Mouse (Mus musculus) forebrain, embryonic 16.5 days (tissue): ENCODE results near the gene Ptpa. TPM values are rescaled to one million over a fixed set of nuclear protein-coding genes. Genes with fewer than 3 reads are reported as not detected.

Source experiments
- ATAC-seq: fragments of 200-750 bp; cut with Nextera tagmentation; 2 replicates; pipeline ENCODE4 v1.8.0; 2017; ENCODE audit warnings: mild to moderate bottlenecking, moderate library complexity
- H3K27ac ChIP-seq: fragments of 300-500 bp; sonication (generic); 2 replicates; pipeline ENCODE4 v1.5.1; 2014; ENCODE audit warnings: low read length, control low read depth
- H3K27me3 ChIP-seq: fragments of 300-500 bp; sonication (generic); replicated peaks from 2 replicates; pipeline ENCODE4 v1.6.1; 2014; ENCODE audit warnings: low read length; ENCODE audit not compliant: control insufficient read depth, insufficient read depth
- H3K36me3 ChIP-seq: fragments of 300-500 bp; sonication (generic); 2 replicates; pipeline ENCODE4 v1.6.1; 2014; ENCODE audit not compliant: control insufficient read depth, insufficient read depth
- H3K4me1 ChIP-seq: fragments of 300-500 bp; sonication (generic); replicated peaks from 2 replicates; pipeline ENCODE4 v1.6.1; 2014; ENCODE audit warnings: low read length; ENCODE audit not compliant: control insufficient read depth, insufficient read depth
- H3K4me2 ChIP-seq: fragments of 300-500 bp; sonication (generic); 2 replicates; pipeline ENCODE4 v1.6.1; 2014; ENCODE audit warnings: mild to moderate bottlenecking, low read length, control low read depth
- H3K4me3 ChIP-seq: fragments of 300-500 bp; sonication (generic); replicated peaks from 2 replicates; pipeline ENCODE4 v1.5.1; 2014; ENCODE audit warnings: mild to moderate bottlenecking, low read length, control low read depth
- H3K9ac ChIP-seq: fragments of 300-500 bp; sonication (generic); replicated peaks from 2 replicates; pipeline ENCODE4 v1.6.1; 2014; ENCODE audit warnings: low read depth, low read length, control low read depth
- H3K9me3 ChIP-seq: fragments of 300-500 bp; sonication (generic); 2 replicates; pipeline ENCODE4 v1.6.1; 2016; ENCODE audit warnings: low read length; ENCODE audit not compliant: control insufficient read depth
- WGBS: fragments of 180-500 bp; shearing (Covaris S2); extraction: QIAGEN DNeasy Blood & Tissue Kit; methylation state at CpG from one replicate; pipeline ENCODE4 v1.1.7; 2014; 5-methylcytosine and 5-hydroxymethylcytosine counted together
- polyA plus RNA-seq: library from polyadenylated mRNA; unstranded; fragments of >200 nt; fragmentation: Nextera tagmentation; extraction: Ambion mirVana; gene quantifications from 2 replicates; pipeline ENCODE4 v1.2.1, GENCODE M21; 2015

The Ptpa gene
- polyA plus RNA-seq, 1 experiment from 2014 or later, result 163 TPM

DNA sequence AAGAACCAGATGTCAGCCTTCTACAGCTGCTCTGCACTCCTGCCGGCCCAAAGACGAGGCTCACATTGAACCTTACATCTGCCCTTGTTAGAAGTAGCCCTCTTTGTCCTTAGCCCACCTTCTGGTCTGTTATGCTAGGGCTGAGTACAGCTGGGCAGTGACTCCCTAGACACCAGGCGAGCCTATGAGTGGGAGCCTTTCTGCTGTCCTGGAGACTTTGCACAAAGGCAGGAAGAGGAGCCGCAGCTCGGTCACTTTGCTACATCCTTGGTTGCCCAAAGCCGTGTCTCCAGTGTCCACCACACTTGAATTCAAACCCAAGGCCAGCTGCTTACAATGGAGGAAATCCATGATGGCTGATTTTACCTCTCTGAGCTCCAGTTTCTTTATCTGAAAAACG is 32.5 kb downstream of the Ptpa start:
- WGBS, result 88% methylated on average over 7 of the region's 7 CpGs
- H3K4me3 ChIP-seq, result no peak overlapping the region
- H3K4me1 ChIP-seq, result no peaks in the 10 kb centered on the region
- ATAC-seq, result no peak
- no peaks in the 10 kb centered on the region for H3K36me3 ChIP-seq
- no peak overlapping the region for H3K9ac ChIP-seq
- no peak overlapping the region for H3K27ac ChIP-seq
- no peaks in the 10 kb centered on the region for H3K27me3 ChIP-seq
- H3K9me3 ChIP-seq, result 0 out of 2 replicates have a peak, but pooled peaks cover 2% of the 10 kb centered on the region
- H3K4me2 ChIP-seq, result no peak overlapping the region

DNA sequence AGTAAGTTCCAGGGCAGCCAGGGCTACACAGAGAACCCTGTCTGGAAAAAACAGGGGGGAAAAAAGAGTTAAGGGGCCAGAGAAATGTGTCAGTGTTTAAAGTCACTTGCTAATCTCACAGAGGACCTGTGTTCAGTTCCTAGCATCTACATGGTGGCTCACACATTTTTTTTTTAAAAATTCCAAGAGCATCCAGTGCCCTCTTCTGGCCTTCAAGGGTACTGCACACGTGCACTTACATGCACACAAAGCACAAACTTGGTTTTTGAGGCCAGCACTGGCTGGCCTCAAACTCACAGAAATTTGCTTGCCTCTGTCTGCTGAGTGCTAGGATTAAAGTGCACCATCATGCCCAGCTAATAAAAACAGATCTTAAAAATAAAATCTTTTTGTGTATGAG is 34.7 kb downstream of the Ptpa start:
- no peak for ATAC-seq
- no peaks in the 10 kb centered on the region for H3K27me3 ChIP-seq
- no peak overlapping the region for H3K4me2 ChIP-seq

DNA sequence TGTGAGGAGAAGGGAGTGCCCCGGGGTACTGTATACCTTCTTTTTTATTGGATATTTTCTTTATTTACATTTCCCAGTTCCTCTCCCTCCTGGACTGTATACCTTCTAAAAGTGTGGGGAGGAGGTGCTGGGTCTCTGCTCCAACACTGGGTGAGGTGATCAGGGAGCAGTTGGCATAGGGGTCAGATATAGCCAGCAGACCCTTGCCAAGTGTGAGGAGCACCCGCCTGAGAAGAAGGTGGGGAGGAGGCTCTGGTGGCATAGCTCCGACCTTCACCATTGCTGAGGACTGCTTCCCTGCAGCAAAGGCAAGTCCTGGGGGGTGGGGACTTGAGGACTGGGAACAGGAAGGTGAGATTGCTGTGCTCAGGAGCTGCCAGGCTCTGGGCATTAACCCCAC is 35.7 kb downstream of the Ptpa start:
- ATAC-seq, result no peak
- H3K4me1 ChIP-seq, result no peaks in the 10 kb centered on the region
- H3K27me3 ChIP-seq, result no peaks in the 10 kb centered on the region
- no peak overlapping the region for H3K4me2 ChIP-seq
- no peak overlapping the region for H3K4me3 ChIP-seq
- no peaks in the 10 kb centered on the region for H3K36me3 ChIP-seq
- H3K27ac ChIP-seq, result no peak overlapping the region
- no peak overlapping the region for H3K9ac ChIP-seq
- 92% methylated on average over 3 of the region's 3 CpGs for WGBS
- 0 out of 2 replicates have a peak, but pooled peaks cover 2% of the 10 kb centered on the region for H3K9me3 ChIP-seq

More for the DNA sequence above, 34.7 kb downstream of the Ptpa start:
- Histone ChIP-seq H3K4me1 (no peaks in the 10 kb centered on the region), H3K36me3 (no peaks in the 10 kb centered on the region), H3K27ac (no peak overlapping the region), H3K9me3 (0 out of 2 replicates have a peak, but pooled peaks cover 2% of the 10 kb centered on the region), H3K9ac (no peak overlapping the region), H3K4me3 (no peak overlapping the region)
- WGBS, result 72% methylated on average over 1 of the region's 1 CpGs

DNA sequence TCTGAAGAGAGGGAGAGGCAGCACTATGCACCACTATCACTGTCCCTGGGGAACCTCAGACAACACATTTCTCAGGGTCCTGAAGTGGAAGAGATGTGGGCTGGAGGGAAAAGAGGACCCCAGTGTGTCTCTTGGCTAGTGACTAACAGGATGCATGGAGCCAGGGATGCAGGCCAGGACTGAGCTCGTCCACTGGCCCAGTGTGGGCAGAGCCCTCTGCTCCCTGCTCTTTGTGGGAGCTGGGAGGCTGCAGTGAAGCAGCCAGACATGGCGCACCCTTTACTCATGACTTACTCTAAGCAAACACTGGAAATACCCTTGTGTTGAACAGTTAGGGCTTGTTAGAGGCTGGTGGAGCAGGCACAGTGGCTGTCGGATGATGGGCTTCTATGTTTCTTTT is 37.7 kb downstream of the Ptpa start:
- WGBS, result 78% methylated on average over 3 of the region's 3 CpGs
- H3K4me3 ChIP-seq, result no peak overlapping the region
- no peak overlapping the region for H3K27ac ChIP-seq
- no peak for ATAC-seq
- H3K4me2 ChIP-seq, result no peak overlapping the region
- H3K4me1 ChIP-seq, result no peaks in the 10 kb centered on the region
- H3K9me3 ChIP-seq, result 0 out of 2 replicates have a peak, but pooled peaks cover 2% of the 10 kb centered on the region
- no peak overlapping the region for H3K9ac ChIP-seq
- no peaks in the 10 kb centered on the region for H3K36me3 ChIP-seq
- no peaks in the 10 kb centered on the region for H3K27me3 ChIP-seq

DNA sequence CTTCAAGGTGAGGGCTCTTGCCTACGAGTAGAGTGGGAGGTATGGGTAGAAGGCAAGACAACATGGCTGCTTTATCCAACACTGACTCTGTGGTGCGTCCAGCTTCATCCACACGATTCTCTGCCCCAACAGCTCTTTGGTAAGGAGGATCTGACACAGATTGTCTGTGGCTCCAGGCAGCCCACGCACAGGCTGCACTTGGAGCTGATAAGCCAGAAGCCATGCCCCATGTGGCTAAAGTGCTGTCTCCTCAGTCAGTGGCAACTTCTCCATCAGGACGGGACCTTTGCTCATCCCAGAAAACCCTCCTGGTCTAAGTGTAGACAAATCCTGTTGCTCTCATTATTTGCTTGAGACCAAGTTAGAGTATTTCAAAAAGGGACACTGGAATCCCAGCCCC is 38.7 kb downstream of the Ptpa start:
- WGBS, result 85% methylated on average over 5 of the region's 5 CpGs

DNA sequence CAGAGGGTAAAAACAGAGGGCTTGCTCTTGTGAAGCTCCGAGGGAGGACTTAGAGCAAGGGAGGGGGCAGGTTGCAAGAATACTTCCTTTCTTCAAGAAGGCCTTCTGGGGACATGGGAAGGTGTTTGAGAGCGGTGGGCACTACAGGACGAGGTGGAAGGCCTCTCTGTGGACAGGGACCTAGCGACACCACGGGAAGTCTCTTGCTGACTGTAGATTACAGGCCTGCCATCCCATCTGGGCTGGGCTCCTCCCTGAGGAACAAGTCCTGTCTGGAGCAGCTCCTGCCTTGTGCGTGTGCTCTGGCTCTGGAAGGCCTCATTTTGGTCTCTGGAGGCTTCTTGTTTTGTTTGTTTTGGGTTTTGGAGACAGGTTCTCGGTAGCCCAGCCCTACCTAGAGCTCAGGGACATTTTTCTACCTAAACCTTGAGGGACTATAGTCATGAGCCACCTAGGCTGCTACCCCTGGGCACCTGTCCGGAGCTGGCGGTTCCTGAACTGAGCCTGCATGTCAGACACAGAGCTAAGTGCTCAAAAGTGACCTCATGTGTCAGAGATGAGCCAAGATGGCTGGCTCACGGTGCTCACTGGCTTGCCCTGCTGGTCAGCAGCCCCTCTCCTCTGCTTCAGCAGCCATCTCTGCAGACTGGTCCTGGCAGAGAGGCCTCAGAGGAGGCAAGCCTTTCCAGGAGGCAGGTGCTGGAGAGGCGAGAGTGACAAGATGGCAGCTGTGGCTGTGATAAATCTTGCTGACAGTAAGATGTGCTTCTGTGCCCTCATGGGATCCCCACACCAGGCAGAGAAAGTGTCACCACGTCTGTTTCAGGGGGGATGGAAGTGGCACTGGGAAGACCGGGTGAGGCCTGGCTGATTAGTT is 40.5 kb downstream of the Ptpa start:
- H3K9me3 ChIP-seq, result no peaks in the 10 kb centered on the region
- no peak overlapping the region for H3K27ac ChIP-seq
- no peaks in the 10 kb centered on the region for H3K4me1 ChIP-seq
- H3K4me3 ChIP-seq, result no peak overlapping the region
- no peak overlapping the region for H3K9ac ChIP-seq
- no peak overlapping the region for H3K4me2 ChIP-seq
- WGBS, result 85% methylated on average over 13 of the region's 13 CpGs
- no peaks in the 10 kb centered on the region for H3K27me3 ChIP-seq
- ATAC-seq, result no peak
- H3K36me3 ChIP-seq, result no peaks in the 10 kb centered on the region

More for the DNA sequence above, 38.7 kb downstream of the Ptpa start:
- ATAC-seq, result no peak
- no peaks in the 10 kb centered on the region for H3K4me1 ChIP-seq
- no peaks in the 10 kb centered on the region for H3K36me3 ChIP-seq
- H3K27me3 ChIP-seq, result no peaks in the 10 kb centered on the region
- 0 out of 2 replicates have a peak, but pooled peaks cover 2% of the 10 kb centered on the region for H3K9me3 ChIP-seq
- no peak overlapping the region for H3K4me2 ChIP-seq
- H3K27ac ChIP-seq, result no peak overlapping the region
- H3K9ac ChIP-seq, result no peak overlapping the region
- H3K4me3 ChIP-seq, result no peak overlapping the region

DNA sequence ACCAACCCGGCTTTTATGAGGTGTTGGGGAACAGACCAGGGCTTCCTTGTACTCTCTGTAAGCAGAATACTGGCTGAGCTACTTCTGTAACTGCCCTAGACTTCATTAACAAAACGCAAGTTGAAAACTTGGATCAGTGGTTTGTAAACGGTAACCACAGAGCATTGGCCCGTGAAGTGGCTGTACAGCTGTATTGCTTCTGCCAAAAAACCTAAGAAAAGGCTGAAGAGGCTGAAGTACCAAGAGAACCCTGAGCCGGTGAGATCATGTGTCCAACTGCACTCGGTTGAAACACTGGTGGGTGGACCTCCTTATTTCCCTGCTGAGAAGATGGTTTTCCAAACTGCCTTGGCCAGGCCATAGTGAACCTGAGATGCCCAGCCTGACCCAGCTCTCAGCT is 42.5 kb downstream of the Ptpa start:
- H3K27ac ChIP-seq, result no peak overlapping the region
- H3K4me2 ChIP-seq, result no peak overlapping the region
- peaks cover under 1% of the 10 kb centered on the region for H3K4me1 ChIP-seq
- no peaks in the 10 kb centered on the region for H3K9me3 ChIP-seq
- no peaks in the 10 kb centered on the region for H3K36me3 ChIP-seq
- no peaks in the 10 kb centered on the region for H3K27me3 ChIP-seq
- H3K9ac ChIP-seq, result no peak overlapping the region
- 83% methylated on average over 6 of the region's 6 CpGs for WGBS
- H3K4me3 ChIP-seq, result no peak overlapping the region
- no peak for ATAC-seq

DNA sequence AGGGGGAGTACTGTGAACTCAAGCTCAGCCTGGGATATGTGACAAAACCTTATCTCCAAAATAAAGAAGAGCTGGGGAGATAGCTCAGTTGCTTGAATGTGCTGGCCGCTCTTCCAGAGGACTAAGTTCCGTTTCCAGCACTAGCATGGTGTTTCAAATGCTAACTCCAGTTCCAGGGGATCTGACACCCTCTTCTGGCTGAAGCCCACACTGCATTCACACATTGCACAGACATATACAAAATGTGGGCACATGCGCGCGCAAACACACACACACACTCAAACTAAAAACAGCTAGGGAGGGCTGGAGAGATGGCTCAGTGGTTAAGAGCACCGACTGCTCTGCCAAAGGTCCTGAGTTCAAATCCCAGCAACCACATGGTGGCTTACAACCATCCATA is 43.4 kb downstream of the Ptpa start:
- no peak overlapping the region for H3K4me3 ChIP-seq
- WGBS, result 86% methylated on average over 6 of the region's 6 CpGs
- H3K4me2 ChIP-seq, result no peak overlapping the region
- no peak for ATAC-seq
- peaks cover 9% of the 10 kb centered on the region for H3K4me1 ChIP-seq
- no peak overlapping the region for H3K27ac ChIP-seq
- H3K9ac ChIP-seq, result no peak overlapping the region
- no peaks in the 10 kb centered on the region for H3K9me3 ChIP-seq
- no peaks in the 10 kb centered on the region for H3K27me3 ChIP-seq
- no peaks in the 10 kb centered on the region for H3K36me3 ChIP-seq

DNA sequence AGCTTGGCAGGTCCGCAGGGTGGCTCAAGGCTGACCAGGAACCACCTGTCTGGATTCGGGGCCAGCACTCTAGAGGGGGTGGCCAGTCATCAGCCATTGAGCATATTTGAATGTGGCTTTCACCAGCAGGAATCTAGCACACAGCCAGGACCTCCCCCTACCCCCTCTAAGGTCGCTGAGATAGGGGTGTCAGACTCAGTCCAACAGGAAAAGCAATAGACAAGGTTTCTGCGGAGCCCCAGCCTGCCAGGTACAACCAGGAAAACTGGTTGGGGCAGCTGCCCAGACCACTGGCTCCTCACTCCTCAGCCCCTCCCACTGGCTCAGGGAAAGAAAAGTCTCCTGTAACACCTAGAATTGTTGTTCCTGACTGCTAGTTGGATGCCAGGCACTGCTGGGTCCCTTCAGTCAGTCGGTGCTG is 47.5 kb downstream of the Ptpa start:
- H3K27ac ChIP-seq, result no peak overlapping the region
- 0 out of 2 replicates have a peak, but pooled peaks cover 2% of the 10 kb centered on the region for H3K27me3 ChIP-seq
- H3K9me3 ChIP-seq, result no peaks in the 10 kb centered on the region
- H3K36me3 ChIP-seq, result no peaks in the 10 kb centered on the region
- no peak overlapping the region for H3K9ac ChIP-seq
- H3K4me1 ChIP-seq, result peaks cover 14% of the 10 kb centered on the region
- ATAC-seq, result no peak
- WGBS, result 33% methylated on average over 5 of the region's 5 CpGs
- peak overlapping the region; percentile 39 for H3K4me2 ChIP-seq
- no peak overlapping the region for H3K4me3 ChIP-seq
